Mouse (Mus musculus): Measurements from ENCODE around the gene Tdrd3. TPM values are rescaled to one million over a fixed set of nuclear protein-coding genes. Genes with fewer than 3 reads are reported as not detected.

The Tdrd3 gene
- polyA plus RNA-seq (2015; fragmentation: Nextera tagmentation; extraction: Ambion mirVana): 15.8 and 16.5 TPM in 2 replicates

DNA sequence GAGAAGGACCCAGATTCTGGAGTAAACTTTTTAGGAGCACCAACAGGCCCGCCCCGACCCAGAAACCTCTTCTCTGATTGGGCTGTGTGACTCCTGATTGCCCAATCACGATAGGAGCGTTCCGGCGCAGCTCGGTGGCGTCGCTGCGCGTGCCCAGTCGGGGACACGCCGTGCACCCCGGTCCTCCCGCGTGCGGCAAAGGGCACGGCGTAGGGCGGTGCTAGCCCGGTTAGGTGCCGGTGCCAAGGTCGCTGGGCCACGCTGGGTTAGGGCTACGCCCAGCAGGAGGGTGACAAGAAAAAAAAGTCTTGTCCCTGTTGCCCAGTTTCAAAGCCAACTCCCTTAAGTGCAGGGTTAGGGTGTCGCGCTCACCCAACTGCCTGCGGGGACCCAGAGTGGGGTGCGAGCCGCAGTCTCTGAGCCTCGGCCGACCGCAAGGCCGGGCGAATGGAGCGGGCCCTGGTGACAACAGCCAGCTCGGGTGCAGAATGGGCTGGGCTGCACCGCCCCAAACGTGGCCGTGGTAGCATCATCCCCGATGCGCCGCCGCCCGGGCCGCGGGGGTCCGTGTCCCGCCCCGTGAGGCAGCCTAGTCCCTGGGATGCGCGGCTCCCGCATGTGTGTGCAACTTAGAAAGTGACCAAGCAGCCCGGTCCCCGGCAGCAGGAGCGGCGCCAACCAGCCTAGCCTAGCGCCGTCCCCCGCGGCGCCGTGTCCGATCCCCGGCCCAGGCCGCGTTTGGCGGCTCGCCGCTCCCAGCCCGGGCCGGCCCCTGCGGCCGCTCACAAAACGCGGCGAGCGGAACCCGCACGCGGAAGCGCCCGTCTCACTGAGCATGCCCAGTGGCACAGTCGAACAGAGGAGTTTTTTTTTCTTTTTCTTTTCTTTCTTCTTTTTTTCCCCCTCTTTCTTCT is at the start of gene Tdrd3:
TSS of gene Tdrd3 (plus strand) at position 832 of the 914 bp plus-strand sequence.
- H3K27ac ChIP-seq (replicated peaks): peak within 1 kb of the TSS; percentile 100
- peak within 1 kb of the TSS; percentile 93 for H3K4me3 ChIP-seq
- peak within 1 kb of the TSS; percentile 98 for H3K9ac ChIP-seq
- ATAC-seq (ENCODE audit: extremely low read depth, insufficient number of reproducible peaks, low FRiP score, low TSS enrichment): peak; percentile 89
- peaks cover 31% of the 10 kb centered on the region for H3K4me1 ChIP-seq
- no peaks in the 10 kb centered on the region for H3K9me3 ChIP-seq
- under 1% methylated on average over 85 of the region's 85 CpGs for WGBS
- no peaks in the 10 kb centered on the region; the same call in 1 of the 2 replicates for H3K36me3 ChIP-seq
- H3K4me2 ChIP-seq: peak within 1 kb of the TSS; percentile 89
- no peaks in the 10 kb centered on the region for H3K27me3 ChIP-seq (replicated peaks)

- no peak overlapping the region for H3K4me2 ChIP-seq
- H3K36me3 ChIP-seq: no peaks in the 10 kb centered on the region
- ATAC-seq (ENCODE audit: extremely low read depth, insufficient number of reproducible peaks, low FRiP score, low TSS enrichment): no peak
- H3K9ac ChIP-seq: no peak overlapping the region
- no peaks in the 10 kb centered on the region for H3K27me3 ChIP-seq (replicated peaks)
- no peaks in the 10 kb centered on the region for H3K9me3 ChIP-seq
- 44% methylated on average over 3 of the region's 3 CpGs for WGBS
- no peak overlapping the region for H3K27ac ChIP-seq (replicated peaks)
- no peak overlapping the region for H3K4me3 ChIP-seq
- no peaks in the 10 kb centered on the region for H3K4me1 ChIP-seq
Observed at GRCm38 (mm10) chr14:87367169-87367568, 49.3 kb upstream of the Tdrd3 start.

- H3K27ac ChIP-seq (replicated peaks): no peak overlapping the region
- no peak overlapping the region for H3K9ac ChIP-seq
- H3K4me1 ChIP-seq: no peaks in the 10 kb centered on the region
- no peak overlapping the region for H3K4me3 ChIP-seq
- ATAC-seq (ENCODE audit: extremely low read depth, insufficient number of reproducible peaks, low FRiP score, low TSS enrichment): no peak
- H3K4me2 ChIP-seq: no peak overlapping the region
- no peaks in the 10 kb centered on the region for H3K36me3 ChIP-seq
- no peaks in the 10 kb centered on the region for H3K9me3 ChIP-seq
- no peaks in the 10 kb centered on the region for H3K27me3 ChIP-seq (replicated peaks)
- 48% methylated on average over 2 of the region's 2 CpGs for WGBS
Observed at GRCm38 (mm10) chr14:87383041-87383440, 33.4 kb upstream of the Tdrd3 start.

GRCm38 (mm10) chr14:87384288-87385268 is 31.9 kb upstream of the Tdrd3 start:
- Histone ChIP-seq H3K27me3 (replicated peaks) (no peaks in the 10 kb centered on the region), H3K4me1 (no peaks in the 10 kb centered on the region), H3K4me2 (no peak overlapping the region), H3K9me3 (no peaks in the 10 kb centered on the region), H3K36me3 (no peaks in the 10 kb centered on the region), H3K9ac (no peak overlapping the region), H3K4me3 (no peak overlapping the region), H3K27ac (replicated peaks) (no peak overlapping the region)
- WGBS: 69% methylated on average over 7 of the region's 7 CpGs
- ATAC-seq (ENCODE audit: extremely low read depth, insufficient number of reproducible peaks, low FRiP score, low TSS enrichment): no peak

- Histone ChIP-seq H3K4me3 (no peak overlapping the region), H3K27ac (replicated peaks) (no peak overlapping the region), H3K9me3 (no peaks in the 10 kb centered on the region), H3K27me3 (replicated peaks) (no peaks in the 10 kb centered on the region), H3K9ac (no peak overlapping the region), H3K4me2 (no peak overlapping the region), H3K36me3 (no peaks in the 10 kb centered on the region), H3K4me1 (no peaks in the 10 kb centered on the region)
- WGBS: 83% methylated on average over 3 of the region's 3 CpGs
- ATAC-seq (ENCODE audit: extremely low read depth, insufficient number of reproducible peaks, low FRiP score, low TSS enrichment): no peak
Observed at GRCm38 (mm10) chr14:87393096-87393495, 23.3 kb upstream of the Tdrd3 start.

DNA sequence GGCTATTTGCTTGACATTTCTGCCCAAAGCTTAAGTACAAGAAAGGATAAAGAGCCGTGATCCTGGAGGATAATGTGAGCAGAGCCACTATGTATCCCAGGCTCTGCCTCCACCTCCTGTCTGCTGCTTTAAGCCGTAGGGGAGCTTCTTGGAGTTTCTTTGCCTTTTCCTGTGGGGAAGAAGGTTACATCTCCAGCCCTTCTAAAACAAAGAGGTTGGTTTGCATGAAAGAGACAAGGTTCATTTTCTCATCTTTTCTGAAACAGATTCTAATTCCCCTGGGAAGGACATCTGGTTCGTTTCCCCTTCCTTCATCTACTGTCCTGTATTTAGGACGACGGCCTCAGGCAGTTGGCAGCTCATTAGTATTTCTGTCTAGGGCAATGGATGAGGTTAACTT is 19.8 kb upstream of the Tdrd3 start:
- no peaks in the 10 kb centered on the region for H3K36me3 ChIP-seq
- no peak overlapping the region for H3K27ac ChIP-seq (replicated peaks)
- H3K9me3 ChIP-seq: no peaks in the 10 kb centered on the region
- no peak overlapping the region for H3K4me3 ChIP-seq
- H3K4me2 ChIP-seq: no peak overlapping the region
- H3K4me1 ChIP-seq: no peaks in the 10 kb centered on the region
- H3K27me3 ChIP-seq (replicated peaks): no peaks in the 10 kb centered on the region
- 59% methylated on average over 5 of the region's 5 CpGs for WGBS
- H3K9ac ChIP-seq: no peak overlapping the region
- ATAC-seq (ENCODE audit: extremely low read depth, insufficient number of reproducible peaks, low FRiP score, low TSS enrichment): no peak

GRCm38 (mm10) chr14:87415486-87415807 is 992 bp upstream of the Tdrd3 start:
- Histone ChIP-seq H3K27me3 (replicated peaks) (no peaks in the 10 kb centered on the region), H3K4me3 (peak overlapping the region; percentile 93), H3K27ac (replicated peaks) (peak overlapping the region; percentile 100), H3K4me2 (peak overlapping the region; percentile 89), H3K9me3 (no peaks in the 10 kb centered on the region), H3K9ac (peak overlapping the region; percentile 98), H3K4me1 (peaks cover 26% of the 10 kb centered on the region), H3K36me3 (no peaks in the 10 kb centered on the region)
- WGBS: under 1% methylated on average over 11 of the region's 11 CpGs
- no peak for ATAC-seq (ENCODE audit: extremely low read depth, insufficient number of reproducible peaks, low FRiP score, low TSS enrichment)

DNA sequence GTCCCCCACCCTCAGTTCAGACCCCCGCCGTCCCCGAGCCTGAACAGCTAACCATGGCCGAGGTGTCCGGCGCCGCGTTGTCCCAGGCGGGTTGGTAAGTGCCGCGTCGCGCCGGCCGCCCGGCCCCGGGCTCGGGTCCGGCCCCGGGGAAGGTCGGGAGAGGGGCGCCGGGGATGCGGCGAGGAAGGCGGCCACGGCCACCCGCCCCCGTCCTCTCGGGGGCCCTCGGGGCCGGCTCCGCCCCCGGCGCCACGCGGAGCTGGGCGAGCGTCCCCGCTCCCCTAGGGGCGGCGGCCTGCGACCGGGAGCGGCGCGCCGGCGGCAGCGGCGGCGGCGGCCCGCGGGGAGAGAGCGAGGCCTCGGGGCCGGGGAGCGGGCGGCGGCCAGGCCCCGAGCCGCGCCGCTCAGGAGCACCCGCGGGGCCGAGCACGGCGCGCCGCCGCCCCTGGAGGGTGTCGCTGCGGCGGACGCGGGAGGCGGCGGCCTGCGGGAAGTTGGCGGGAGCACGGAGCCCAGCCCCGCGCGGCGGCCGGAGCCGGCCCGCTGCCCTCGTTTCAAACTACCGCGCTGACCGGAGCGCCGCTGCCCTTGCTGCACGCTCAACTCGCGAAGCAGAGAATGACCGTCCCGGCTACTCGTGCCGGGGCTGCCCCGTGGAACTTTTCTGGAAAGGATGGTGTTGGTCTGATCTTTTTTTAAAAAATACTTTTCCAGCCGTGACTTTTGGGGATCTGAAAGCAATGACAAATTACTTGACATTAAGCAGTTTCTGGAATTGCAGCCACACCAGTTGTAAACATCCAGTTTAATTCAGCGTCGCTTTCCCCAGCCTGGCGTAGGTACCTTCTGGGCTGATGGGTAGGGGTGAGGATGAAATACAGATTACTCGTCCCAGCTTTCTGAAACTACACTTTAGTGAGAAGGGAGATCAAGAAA is 584 bp downstream of the Tdrd3 start:
- Histone ChIP-seq H3K9ac (peak overlapping the region; percentile 98), H3K27me3 (replicated peaks) (no peaks in the 10 kb centered on the region), H3K4me1 (peaks cover 39% of the 10 kb centered on the region), H3K36me3 (no peaks in the 10 kb centered on the region; the same call in 1 of the 2 replicates), H3K27ac (replicated peaks) (peak overlapping the region; percentile 100), H3K4me2 (peak overlapping the region; percentile 89), H3K4me3 (peak overlapping the region; percentile 93), H3K9me3 (no peaks in the 10 kb centered on the region)
- under 1% methylated on average over 94 of the region's 109 CpGs for WGBS
- ATAC-seq (ENCODE audit: extremely low read depth, insufficient number of reproducible peaks, low FRiP score, low TSS enrichment): peak; percentile 44

- Histone ChIP-seq H3K9me3 (no peaks in the 10 kb centered on the region), H3K27me3 (replicated peaks) (no peaks in the 10 kb centered on the region), H3K4me1 (peaks cover 45% of the 10 kb centered on the region), H3K4me2 (peak overlapping the region; percentile 89), H3K4me3 (peak overlapping the region; percentile 93), H3K36me3 (no peaks in the 10 kb centered on the region; the same call in 1 of the 2 replicates), H3K9ac (peak overlapping the region; percentile 98), H3K27ac (replicated peaks) (peak overlapping the region; percentile 100)
- 0% methylated on average over 3 of the region's 3 CpGs for WGBS
- no peak for ATAC-seq (ENCODE audit: extremely low read depth, insufficient number of reproducible peaks, low FRiP score, low TSS enrichment)
Observed at GRCm38 (mm10) chr14:87417691-87418070, 1.2 kb downstream of the Tdrd3 start.

DNA sequence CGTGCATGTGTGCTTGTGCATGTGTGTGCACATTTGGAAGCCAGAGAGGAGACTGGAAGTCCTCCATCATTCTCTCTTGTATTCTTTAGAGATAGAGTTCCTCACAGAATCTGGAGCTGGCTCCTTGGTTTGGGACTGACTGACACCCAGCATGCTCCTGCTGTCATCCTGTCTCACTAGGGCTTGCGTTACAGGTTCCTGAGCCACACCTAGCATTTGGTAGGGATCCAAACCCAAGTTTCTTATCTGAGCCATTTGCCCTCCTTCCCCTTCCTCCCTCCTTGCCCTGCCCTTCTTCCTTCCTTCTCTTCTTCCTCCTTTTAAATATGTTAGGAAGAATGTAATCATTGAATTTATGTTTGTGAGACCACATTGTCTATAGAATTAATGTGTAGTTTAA is 3.3 kb downstream of the Tdrd3 start:
- H3K4me2 ChIP-seq: no peak overlapping the region; the same call in 1 of the 2 replicates
- 70% methylated on average over 2 of the region's 2 CpGs for WGBS

More for the DNA sequence above, 3.3 kb downstream of the Tdrd3 start:
- Histone ChIP-seq H3K4me1 (peaks cover 64% of the 10 kb centered on the region), H3K4me3 (no peak overlapping the region), H3K9me3 (no peaks in the 10 kb centered on the region), H3K9ac (no peak overlapping the region), H3K36me3 (no peaks in the 10 kb centered on the region; the same call in 1 of the 2 replicates), H3K27me3 (replicated peaks) (no peaks in the 10 kb centered on the region), H3K27ac (replicated peaks) (no peak overlapping the region)
- no peak for ATAC-seq (ENCODE audit: extremely low read depth, insufficient number of reproducible peaks, low FRiP score, low TSS enrichment)

Data from heart, embryonic 13.5 days (tissue).